Mouse (Mus musculus) heart, embryonic 14.5 days (tissue): Measurements from ENCODE around the gene Enpep. TPM values are rescaled to one million over a fixed set of nuclear protein-coding genes. Genes with fewer than 3 reads are reported as not detected.

ENCODE experiments used
- ATAC-seq: fragments of 200-750 bp; cut with Nextera tagmentation; 2 replicates; pipeline ENCODE4 v1.8.0; 2017; ENCODE audit warnings: low read depth, moderate TSS enrichment; ENCODE audit not compliant: insufficient number of reproducible peaks, insufficient read depth, low FRiP score
- H3K27ac ChIP-seq, 2 experiments: fragments of 200-500 bp in 1 of 2; fragments of 300-500 bp in 1 of 2; sonication (generic) in 1 of 2; replicated peaks in 1 of 2; 2 replicates each; pipeline ENCODE4 v1.5.1; 2012 to 2014; ENCODE audit warnings: low read depth in 2 of 2, low read length in 2 of 2, control low read depth in 1 of 2, mild to moderate bottlenecking in 1 of 2, mixed read lengths in 1 of 2; ENCODE audit not compliant: control insufficient read depth in 1 of 2, insufficient read depth in 1 of 2
- H3K27me3 ChIP-seq: fragments of 300-500 bp; sonication (generic); 2 replicates; pipeline ENCODE4 v1.6.1; 2014; ENCODE audit warnings: mild to moderate bottlenecking, low read length, control low read depth; ENCODE audit not compliant: control insufficient read depth, insufficient read depth
- H3K36me3 ChIP-seq: fragments of 300-500 bp; sonication (generic); 2 replicates; pipeline ENCODE4 v1.6.1; 2014; ENCODE audit warnings: mild to moderate bottlenecking, control low read depth, low read length, mixed read lengths; ENCODE audit not compliant: control insufficient read depth, insufficient read depth
- H3K4me1 ChIP-seq, 2 experiments: fragments of 200-500 bp in 1 of 2; fragments of 300-500 bp in 1 of 2; sonication (generic) in 1 of 2; 2 replicates each; pipeline ENCODE4 v1.6.1; 2012 to 2014; ENCODE audit warnings: low read length in 2 of 2, control low read depth in 1 of 2, mixed read lengths in 1 of 2; ENCODE audit not compliant: control insufficient read depth in 2 of 2, insufficient read depth in 2 of 2
- H3K4me2 ChIP-seq: fragments of 300-500 bp; sonication (generic); 2 replicates; pipeline ENCODE4 v1.6.1; 2014; ENCODE audit warnings: mild to moderate bottlenecking, low read length
- H3K4me3 ChIP-seq, 2 experiments: fragments of 200-500 bp in 1 of 2; fragments of 300-500 bp in 1 of 2; sonication (generic) in 1 of 2; 2 replicates each; pipeline ENCODE4 v1.5.1; 2012 to 2014; ENCODE audit warnings: low read length in 2 of 2, mild to moderate bottlenecking in 2 of 2, control low read depth in 1 of 2, low read depth in 1 of 2, moderate library complexity in 1 of 2; ENCODE audit not compliant: control insufficient read depth in 1 of 2, insufficient read depth in 1 of 2
- H3K9ac ChIP-seq: fragments of 300-500 bp; sonication (generic); 2 replicates; pipeline ENCODE4 v1.6.1; 2014; ENCODE audit warnings: mild to moderate bottlenecking, low read length
- H3K9me3 ChIP-seq: fragments of 300-500 bp; sonication (generic); 2 replicates; pipeline ENCODE4 v1.6.1; 2016; ENCODE audit warnings: low read length, control low read depth; ENCODE audit not compliant: control insufficient read depth
- WGBS: fragments of 180-500 bp; shearing (Covaris S2); extraction: QIAGEN DNeasy Blood & Tissue Kit; methylation state at CpG from one replicate; pipeline ENCODE4 v1.1.7; 2014; 5-methylcytosine and 5-hydroxymethylcytosine counted together
- polyA plus RNA-seq: library from polyadenylated mRNA; unstranded; fragments of >200 nt; fragmentation: Nextera tagmentation; extraction: Ambion mirVana; gene quantifications from 2 replicates; pipeline ENCODE4 v1.2.1, GENCODE M21; 2014

Gene Enpep
- polyA plus RNA-seq, 1 experiment from 2014 or later: 20.2 TPM

DNA sequence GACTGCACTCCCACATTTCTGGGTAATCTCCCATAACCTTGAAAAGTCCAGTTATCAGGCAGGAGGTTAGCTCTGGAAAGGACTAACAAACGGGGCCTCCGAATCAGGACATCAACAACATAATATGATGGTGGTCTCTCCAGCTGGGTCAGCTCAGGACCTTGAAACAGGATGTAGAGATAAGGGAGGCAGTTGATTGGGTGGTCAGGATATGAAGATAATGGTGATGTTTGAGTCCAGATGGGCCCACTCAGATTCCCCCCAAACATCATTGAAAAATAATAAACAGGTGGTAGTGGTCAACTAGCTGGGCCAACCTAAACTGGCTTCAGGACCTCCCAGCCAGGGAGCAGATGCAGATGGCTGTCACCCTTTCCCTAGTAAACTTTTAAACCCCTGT is 25.6 kb upstream of the Enpep start:
- Histone ChIP-seq H3K4me1 (no peaks in the 10 kb centered on the region), H3K4me3 (no peak overlapping the region), H3K27ac (no peak overlapping the region), H3K27me3 (no peaks in the 10 kb centered on the region), H3K4me2 (no peak overlapping the region), H3K9me3 (no peaks in the 10 kb centered on the region), H3K9ac (no peak overlapping the region), H3K36me3 (no peaks in the 10 kb centered on the region)
- 79% methylated on average over 2 of the region's 2 CpGs for WGBS
- ATAC-seq: no peak

GRCm38 (mm10) chr3:129353901-129354300 is 21.4 kb upstream of the Enpep start:
- Histone ChIP-seq H3K9ac (no peak overlapping the region), H3K4me2 (no peak overlapping the region), H3K27me3 (no peaks in the 10 kb centered on the region), H3K27ac (no peak overlapping the region), H3K36me3 (no peaks in the 10 kb centered on the region), H3K9me3 (no peaks in the 10 kb centered on the region), H3K4me3 (no peak overlapping the region), H3K4me1 (peaks cover 0 to 4% of the 10 kb centered on the region in 2 experiments; a peak in 1 of 4 replicates)
- 69% methylated on average over 4 of the region's 4 CpGs for WGBS
- ATAC-seq: no peak

- 32% methylated on average over 11 of the region's 11 CpGs for WGBS
- H3K9me3 ChIP-seq: no peaks in the 10 kb centered on the region
- no peak for ATAC-seq
Measured at GRCm38 (mm10) chr3:129351320-129351877, 18.9 kb upstream of the Enpep start.

DNA sequence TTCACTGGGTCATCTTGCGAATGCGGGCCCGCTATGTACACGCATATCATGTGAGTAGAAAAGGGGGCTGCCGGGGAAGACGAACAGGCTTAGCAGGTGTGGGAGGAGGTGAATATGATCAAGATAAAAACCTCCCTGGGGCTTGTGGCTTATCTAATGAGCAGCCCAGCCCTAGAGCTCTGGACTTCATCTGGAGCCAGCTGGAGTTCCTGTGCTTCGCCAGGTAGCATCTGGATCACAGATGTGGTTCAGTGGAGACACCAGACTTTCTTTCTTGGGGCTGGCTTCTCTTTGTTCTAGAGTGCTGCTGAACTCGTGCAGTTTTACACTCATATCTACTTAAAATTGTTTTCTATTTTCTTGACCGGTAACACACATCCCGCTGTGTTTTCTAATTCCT is 14.8 kb upstream of the Enpep start:
- WGBS: 84% methylated on average over 10 of the region's 10 CpGs
- H3K9ac ChIP-seq: no peak overlapping the region
- no peaks in the 10 kb centered on the region for H3K9me3 ChIP-seq
- no peaks in the 10 kb centered on the region for H3K36me3 ChIP-seq
- no peak overlapping the region for H3K4me2 ChIP-seq
- ATAC-seq: no peak
- H3K4me3 ChIP-seq: no peak overlapping the region
- no peak overlapping the region for H3K27ac ChIP-seq
- peaks cover 0 to 4% of the 10 kb centered on the region in 2 experiments; a peak in 1 of 4 replicates for H3K4me1 ChIP-seq
- H3K27me3 ChIP-seq: no peaks in the 10 kb centered on the region

More at GRCm38 (mm10) chr3:129351320-129351877, 18.9 kb upstream of the Enpep start:
- no peak overlapping the region for H3K27ac ChIP-seq
- H3K27me3 ChIP-seq: no peaks in the 10 kb centered on the region
- peaks cover 0 to 4% of the 10 kb centered on the region in 2 experiments; a peak in 1 of 4 replicates for H3K4me1 ChIP-seq
- H3K9ac ChIP-seq: no peak overlapping the region
- no peaks in the 10 kb centered on the region for H3K36me3 ChIP-seq
- no peak overlapping the region for H3K4me3 ChIP-seq
- no peak overlapping the region for H3K4me2 ChIP-seq

- Histone ChIP-seq H3K27ac (no peak overlapping the region), H3K9me3 (0 out of 2 replicates have a peak, but pooled peaks cover 5% of the 10 kb centered on the region), H3K27me3 (no peaks in the 10 kb centered on the region), H3K4me2 (no peak overlapping the region), H3K4me1 (peaks cover 6 to 7% of the 10 kb centered on the region in 2 experiments), H3K36me3 (no peaks in the 10 kb centered on the region), H3K9ac (no peak overlapping the region), H3K4me3 (no peak overlapping the region)
- 82% methylated on average over 1 of the region's 1 CpGs for WGBS
- no peak for ATAC-seq
Measured at GRCm38 (mm10) chr3:129342767-129343166, 10.2 kb upstream of the Enpep start.

GRCm38 (mm10) chr3:129341066-129341465 is 8.5 kb upstream of the Enpep start:
- Histone ChIP-seq H3K9ac (no peak overlapping the region), H3K27me3 (no peaks in the 10 kb centered on the region), H3K9me3 (0 out of 2 replicates have a peak, but pooled peaks cover 5% of the 10 kb centered on the region), H3K4me2 (no peak overlapping the region), H3K4me3 (no peak overlapping the region), H3K27ac (no peak overlapping the region), H3K4me1 (peaks cover 9 to 13% of the 10 kb centered on the region in 2 experiments), H3K36me3 (no peaks in the 10 kb centered on the region)
- ATAC-seq: no peak

DNA sequence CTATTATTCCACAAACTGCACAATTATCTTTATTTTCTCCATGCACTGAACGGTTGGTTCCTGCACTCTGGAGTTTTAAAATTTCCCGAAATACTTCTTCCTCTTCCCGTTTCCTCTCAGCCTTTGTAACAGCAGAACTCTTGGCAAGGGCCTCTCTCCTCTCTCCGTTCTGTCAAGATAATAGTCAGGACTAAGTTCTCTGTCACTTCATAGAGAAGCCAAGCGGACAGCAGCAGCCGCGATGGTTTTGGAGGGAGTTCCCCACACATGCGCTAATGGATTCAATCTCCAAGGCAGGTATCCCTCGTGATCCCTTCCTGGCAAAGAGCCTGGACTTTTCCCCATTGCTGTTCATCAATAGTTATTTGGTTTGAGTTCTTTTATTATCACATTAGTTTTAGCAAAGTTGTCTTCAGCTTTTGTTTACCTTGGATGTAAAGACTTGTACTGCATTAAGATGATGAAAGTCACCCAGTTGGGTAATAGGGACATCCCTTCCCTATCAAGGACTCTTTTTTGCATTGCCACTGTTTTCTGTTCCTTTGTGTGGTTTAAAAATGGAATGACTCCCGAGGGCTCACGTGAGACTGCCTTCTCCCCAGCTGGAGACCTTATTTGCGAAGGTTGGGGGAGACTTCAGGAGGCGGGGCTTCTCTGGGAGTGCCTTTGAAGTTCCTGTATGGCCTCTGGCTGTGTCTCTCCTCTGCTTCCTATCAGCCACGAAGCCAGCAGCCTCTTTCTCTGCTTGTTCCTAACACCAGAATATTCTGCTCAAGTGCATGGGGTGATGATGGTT is 6.0 kb upstream of the Enpep start:
- Histone ChIP-seq H3K27ac (no peak overlapping the region; a peak in 1 of 4 replicates), H3K4me3 (no peak overlapping the region), H3K9ac (no peak overlapping the region), H3K27me3 (no peaks in the 10 kb centered on the region), H3K9me3 (0 out of 2 replicates have a peak, but pooled peaks cover 5% of the 10 kb centered on the region), H3K4me2 (peak overlapping the region; percentile 37), H3K4me1 (peaks cover 9 to 17% of the 10 kb centered on the region in 2 experiments), H3K36me3 (no peaks in the 10 kb centered on the region)
- 17% methylated on average over 14 of the region's 14 CpGs for WGBS
- no peak for ATAC-seq
